Mouse (Mus musculus) hindbrain, embryonic 13.5 days (tissue): ENCODE measurements at regions not wholly inside any gene's neighbourhood (a gene's known extent, or its start where the extent isn't known, plus 50 kb on each side); places are given as distances from the start of the nearest gene placed in this dataset.
"Not testable (repeated sequence)": the region's sequence is repeated elsewhere in the genome, so short reads cannot be mapped to it uniquely, and the experiment has no call there.

Source experiments
- ATAC-seq: fragments of 200-750 bp; cut with Nextera tagmentation; 2 replicates; pipeline ENCODE4 v1.8.0; 2017; ENCODE audit warnings: moderate TSS enrichment; ENCODE audit not compliant: low FRiP score
- H3K27ac ChIP-seq: fragments of 300-500 bp; sonication (generic); 2 replicates; pipeline ENCODE4 v1.5.1; 2015; ENCODE audit warnings: inconsistent platforms, mild to moderate bottlenecking, moderate library complexity
- H3K27me3 ChIP-seq: fragments of 300-500 bp; sonication (generic); 2 replicates; pipeline ENCODE4 v1.6.1; 2015; ENCODE audit warnings: mild to moderate bottlenecking, inconsistent platforms
- H3K36me3 ChIP-seq: fragments of 300-500 bp; sonication (generic); 2 replicates; pipeline ENCODE4 v1.6.1; 2015; ENCODE audit warnings: mild to moderate bottlenecking, inconsistent platforms
- H3K4me1 ChIP-seq: fragments of 300-500 bp; sonication (generic); replicated peaks from 2 replicates; pipeline ENCODE4 v1.6.1; 2015; ENCODE audit warnings: inconsistent platforms
- H3K4me2 ChIP-seq: fragments of 300-500 bp; sonication (generic); 2 replicates; pipeline ENCODE4 v1.6.1; 2015; ENCODE audit warnings: inconsistent platforms, mild to moderate bottlenecking, moderate library complexity
- H3K4me3 ChIP-seq: fragments of 300-500 bp; sonication (generic); 2 replicates; pipeline ENCODE4 v1.5.1; 2015; ENCODE audit warnings: mild to moderate bottlenecking, inconsistent platforms
- H3K9ac ChIP-seq: fragments of 300-500 bp; sonication (generic); 2 replicates; pipeline ENCODE4 v1.6.1; 2015; ENCODE audit warnings: mild to moderate bottlenecking, inconsistent platforms
- H3K9me3 ChIP-seq: fragments of 300-500 bp; sonication (generic); 2 replicates; pipeline ENCODE4 v1.6.1; 2016; ENCODE audit warnings: inconsistent platforms
- WGBS: fragments of 180-500 bp; shearing (Covaris S2); methylation state at CpG from one replicate; pipeline ENCODE4 v1.1.7; 2015; 5-methylcytosine and 5-hydroxymethylcytosine counted together

GRCm38 (mm10) chr5:67487965-67488409, 59.9 kb upstream of the Bend4 start:
- 41% methylated on average over 11 of the region's 11 CpGs for WGBS
- Histone ChIP-seq H3K27me3 (no peaks in the 10 kb centered on the region), H3K9me3 (no peaks in the 10 kb centered on the region), H3K4me3 (no peak overlapping the region), H3K4me1 (peaks cover 10% of the 10 kb centered on the region), H3K9ac (0 out of 2 replicates have a peak overlapping the region, but pooled peaks have one; percentile 24), H3K27ac (peak overlapping the region; percentile 66), H3K4me2 (no peak overlapping the region), H3K36me3 (no peaks in the 10 kb centered on the region)
- peak; percentile 26; the same call in 1 of the 2 replicates for ATAC-seq

- not testable (repeated sequence) for H3K9ac ChIP-seq, ATAC-seq
These were observed 62.6 kb upstream of the Bend4 start for GRCm38 (mm10) chr5:67490709-67491108.

GRCm38 (mm10) chr5:67492893-67493302, 64.8 kb upstream of the Bend4 start:
- H3K4me3 ChIP-seq, result no peak overlapping the region
- ATAC-seq, result peak; percentile 19; the same call in 1 of the 2 replicates
- H3K4me1 ChIP-seq, result peaks cover 9% of the 10 kb centered on the region
- H3K36me3 ChIP-seq, result no peaks in the 10 kb centered on the region
- H3K4me2 ChIP-seq, result no peak overlapping the region
- no peaks in the 10 kb centered on the region for H3K27me3 ChIP-seq
- no peak overlapping the region for H3K9ac ChIP-seq
- H3K9me3 ChIP-seq, result no peaks in the 10 kb centered on the region
- H3K27ac ChIP-seq, result no peak overlapping the region
- WGBS, result 20% methylated on average over 9 of the region's 9 CpGs

More at GRCm38 (mm10) chr5:67490709-67491108, 62.6 kb upstream of the Bend4 start:
- not testable (repeated sequence) for H3K4me3 ChIP-seq, H3K27me3 ChIP-seq, H3K4me2 ChIP-seq, H3K27ac ChIP-seq, H3K9me3 ChIP-seq, H3K36me3 ChIP-seq
- peaks cover 11% of the 10 kb centered on the region for H3K4me1 ChIP-seq

- Histone ChIP-seq H3K9ac (no peak overlapping the region), H3K9me3 (no peaks in the 10 kb centered on the region), H3K36me3 (no peaks in the 10 kb centered on the region), H3K4me2 (no peak overlapping the region), H3K27me3 (no peaks in the 10 kb centered on the region), H3K4me3 (no peak overlapping the region), H3K27ac (no peak overlapping the region), H3K4me1 (peaks cover 5% of the 10 kb centered on the region; the same call in 1 of the 2 replicates)
- WGBS, result 80% methylated on average over 7 of the region's 7 CpGs
- ATAC-seq, result no peak
These were observed 68.6 kb upstream of the Bend4 start for GRCm38 (mm10) chr5:67496710-67497109.

GRCm38 (mm10) chr5:67520251-67520650, 87.4 kb upstream of the Shisa3 start:
- WGBS, result 96% methylated on average over 5 of the region's 5 CpGs
- Histone ChIP-seq H3K4me3 (no peak overlapping the region), H3K9ac (no peak overlapping the region), H3K36me3 (no peaks in the 10 kb centered on the region), H3K9me3 (no peaks in the 10 kb centered on the region), H3K27ac (no peak overlapping the region), H3K4me2 (no peak overlapping the region), H3K4me1 (no peaks in the 10 kb centered on the region), H3K27me3 (no peaks in the 10 kb centered on the region)
- ATAC-seq, result no peak

DNA sequence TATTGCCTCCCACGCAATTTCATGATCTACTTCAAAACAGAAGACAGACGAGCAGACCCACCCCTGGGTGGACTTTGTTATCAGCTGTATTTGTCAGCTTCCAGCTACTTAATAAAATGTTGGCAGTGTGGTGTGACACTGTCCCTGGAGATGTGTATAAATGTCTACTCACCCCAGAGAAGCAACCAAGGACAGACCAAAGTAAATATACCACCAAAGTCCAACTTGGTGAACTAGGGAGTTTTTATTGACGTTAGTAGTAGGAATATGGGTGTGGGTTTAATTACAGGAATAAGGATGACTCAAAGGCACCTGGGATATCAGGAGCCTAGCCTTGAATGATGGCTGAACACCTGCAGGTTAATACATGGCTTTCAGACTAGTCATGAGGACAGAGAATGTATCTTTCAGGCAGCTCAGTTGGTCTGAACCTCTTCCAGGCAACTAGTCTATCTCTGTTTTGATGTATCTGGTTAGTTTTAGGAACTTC, 86.2 kb upstream of the Shisa3 start:
- Histone ChIP-seq H3K4me3 (no peak overlapping the region), H3K4me2 (no peak overlapping the region), H3K27ac (no peak overlapping the region), H3K36me3 (no peaks in the 10 kb centered on the region), H3K27me3 (no peaks in the 10 kb centered on the region), H3K4me1 (no peaks in the 10 kb centered on the region), H3K9me3 (no peaks in the 10 kb centered on the region), H3K9ac (no peak overlapping the region)
- 84% methylated on average over 3 of the region's 3 CpGs for WGBS
- no peak for ATAC-seq

- no peak overlapping the region for H3K4me3 ChIP-seq
- no peaks in the 10 kb centered on the region for H3K9me3 ChIP-seq
- no peak overlapping the region for H3K9ac ChIP-seq
- ATAC-seq, result no peak
- 62% methylated on average over 5 of the region's 5 CpGs for WGBS
- H3K4me2 ChIP-seq, result no peak overlapping the region
- H3K27ac ChIP-seq, result no peak overlapping the region
- peaks cover 11% of the 10 kb centered on the region; the same call in 1 of the 2 replicates for H3K27me3 ChIP-seq
- H3K4me1 ChIP-seq, result peaks cover 5% of the 10 kb centered on the region
- no peaks in the 10 kb centered on the region for H3K36me3 ChIP-seq
These were observed 77.5 kb upstream of the Shisa3 start for GRCm38 (mm10) chr5:67530149-67530548.

GRCm38 (mm10) chr5:67530957-67531356, 76.7 kb upstream of the Shisa3 start:
- Histone ChIP-seq H3K27ac (no peak overlapping the region), H3K9ac (no peak overlapping the region), H3K4me1 (peaks cover 5% of the 10 kb centered on the region), H3K36me3 (no peaks in the 10 kb centered on the region), H3K4me3 (no peak overlapping the region), H3K27me3 (peaks cover 11% of the 10 kb centered on the region; the same call in 1 of the 2 replicates), H3K4me2 (no peak overlapping the region), H3K9me3 (no peaks in the 10 kb centered on the region)
- no peak for ATAC-seq
- WGBS, result 45% methylated on average over 8 of the region's 8 CpGs

GRCm38 (mm10) chr5:67532351-67532750, 75.3 kb upstream of the Shisa3 start:
- Histone ChIP-seq H3K4me2 (peak overlapping the region; percentile 44), H3K4me3 (peak overlapping the region; percentile 11; the same call in 1 of the 2 replicates), H3K27me3 (peaks cover 11% of the 10 kb centered on the region; the same call in 1 of the 2 replicates), H3K4me1 (peaks cover 5% of the 10 kb centered on the region), H3K36me3 (no peaks in the 10 kb centered on the region), H3K27ac (no peak overlapping the region), H3K9ac (no peak overlapping the region), H3K9me3 (no peaks in the 10 kb centered on the region)
- ATAC-seq, result peak; percentile 83
- 5% methylated on average over 12 of the region's 12 CpGs for WGBS

DNA sequence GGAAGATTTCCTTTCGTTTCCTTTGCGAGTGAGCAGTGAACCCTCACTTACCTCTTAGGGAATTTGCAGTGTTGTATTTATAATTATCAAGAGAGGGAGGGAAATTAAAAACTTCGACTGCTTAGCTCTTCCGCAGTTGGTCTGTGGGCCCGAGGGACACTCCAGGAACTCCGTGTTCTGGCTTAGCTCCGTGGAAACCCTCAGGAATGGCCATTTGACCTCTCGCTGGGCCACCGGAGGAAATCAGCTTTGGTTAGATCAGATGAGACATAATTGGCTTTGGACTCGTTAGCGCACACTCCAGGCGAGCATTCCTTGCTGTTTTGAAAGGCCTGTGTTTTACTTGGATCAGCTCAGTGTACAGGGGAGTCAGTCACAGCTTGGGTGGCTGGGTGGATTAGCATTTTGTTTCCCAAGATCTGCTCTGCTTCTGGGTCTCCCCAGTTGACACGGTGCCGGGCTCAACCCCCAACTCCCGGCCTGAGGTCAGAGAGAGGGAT, 74.9 kb upstream of the Shisa3 start:
- ATAC-seq, result peak; percentile 50
- 32% methylated on average over 15 of the region's 15 CpGs for WGBS
- Histone ChIP-seq H3K9ac (no peak overlapping the region), H3K4me2 (peak overlapping the region; percentile 44), H3K27me3 (peaks cover 11% of the 10 kb centered on the region; the same call in 1 of the 2 replicates), H3K4me3 (peak overlapping the region; percentile 11; the same call in 1 of the 2 replicates), H3K9me3 (no peaks in the 10 kb centered on the region), H3K27ac (no peak overlapping the region), H3K4me1 (peaks cover 5% of the 10 kb centered on the region), H3K36me3 (no peaks in the 10 kb centered on the region)

DNA sequence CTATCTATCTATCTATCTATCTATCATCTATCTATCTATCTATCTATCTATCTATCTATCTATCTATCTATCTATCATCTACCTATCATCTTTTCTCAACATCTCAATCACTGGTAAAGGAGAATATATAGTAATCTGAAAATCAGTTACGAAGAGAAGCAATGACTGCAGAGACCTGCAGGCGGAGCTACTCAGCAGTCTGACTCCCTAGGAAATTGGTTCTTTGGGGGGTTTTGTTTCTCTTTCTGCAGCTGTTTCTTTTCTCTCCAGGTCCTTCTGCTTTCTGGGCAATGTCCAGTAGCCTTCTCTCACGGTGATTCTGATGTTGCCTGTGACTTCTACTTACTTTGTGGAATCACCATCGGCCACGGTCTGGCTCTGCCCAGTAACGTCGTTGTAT, 73.6 kb upstream of the Shisa3 start:
- Histone ChIP-seq H3K9me3 (no peaks in the 10 kb centered on the region), H3K4me1 (peaks cover 5% of the 10 kb centered on the region), H3K27ac (no peak overlapping the region), H3K9ac (no peak overlapping the region), H3K36me3 (no peaks in the 10 kb centered on the region), H3K4me3 (no peak overlapping the region), H3K4me2 (no peak overlapping the region), H3K27me3 (peaks cover 11% of the 10 kb centered on the region; the same call in 1 of the 2 replicates)
- no peak for ATAC-seq
- 81% methylated on average over 7 of the region's 7 CpGs for WGBS

- H3K27ac ChIP-seq, result no peak overlapping the region
- no peak overlapping the region for H3K9ac ChIP-seq
- no peak overlapping the region for H3K4me2 ChIP-seq
- no peak for ATAC-seq
- peaks cover 2% of the 10 kb centered on the region for H3K4me1 ChIP-seq
- no peak overlapping the region for H3K4me3 ChIP-seq
- H3K9me3 ChIP-seq, result no peaks in the 10 kb centered on the region
- 73% methylated on average over 5 of the region's 5 CpGs for WGBS
- 0 out of 2 replicates have a peak, but pooled peaks cover 7% of the 10 kb centered on the region for H3K27me3 ChIP-seq
- no peaks in the 10 kb centered on the region for H3K36me3 ChIP-seq
These were observed 69.7 kb upstream of the Shisa3 start for GRCm38 (mm10) chr5:67537990-67538389.

- H3K27ac ChIP-seq, result no peak overlapping the region
- no peak for ATAC-seq
- H3K4me1 ChIP-seq, result no peaks in the 10 kb centered on the region; the same call in 1 of the 2 replicates
- WGBS, result 67% methylated on average over 8 of the region's 8 CpGs
- no peaks in the 10 kb centered on the region for H3K36me3 ChIP-seq
- H3K4me2 ChIP-seq, result no peak overlapping the region
- H3K27me3 ChIP-seq, result no peaks in the 10 kb centered on the region
- H3K9me3 ChIP-seq, result no peaks in the 10 kb centered on the region
- no peak overlapping the region for H3K4me3 ChIP-seq
- H3K9ac ChIP-seq, result no peak overlapping the region
These were observed 68.0 kb upstream of the Shisa3 start for GRCm38 (mm10) chr5:67539591-67540238.
